Comparison of ENCODE assay signal across 8 mouse cellular contexts in genomic region chr6:72544283-72544987, GRCm38 (mm10). TPM values are rescaled to one million over a fixed set of nuclear protein-coding genes. Genes with fewer than 3 reads are reported as not detected.
DNase-seq lines count a peak whose midpoint lies in the region; ATAC-seq lines count a peak whose summit lies in the region.

Gene Capg (plus strand): TSS chr6:72544391.

- no peak within 1 kb of the TSS; the same call in 1 of the 2 replicates for H3K9ac ChIP-seq in hindbrain, embryonic 16.5 days (ENCODE audit: low read depth, low read length)
- peak within 1 kb of the TSS; percentile 64 for H3K9ac ChIP-seq in liver, embryonic 13.5 days
- no peak within 1 kb of the TSS for H3K9ac ChIP-seq in neural tube, embryonic 14.5 days (replicated peaks; ENCODE audit: low read depth, low read length)

- peak; percentile 85 for DNase-seq in CD4-positive helper T cell, adult 2 months (ENCODE audit: low read depth, low spot score)
- DNase-seq in adrenal gland, adult 2 months = peak; percentile 87
- peak; percentile 40 for DNase-seq in gastrocnemius, postnatal 10 days
- DNase-seq in liver, embryonic 13.5 days = peak; percentile 41
- peak; percentile 53 for DNase-seq in urinary bladder, postnatal 25 days (ENCODE audit: low spot score)

- no peak within 1 kb of the TSS for H3K27ac ChIP-seq in hindbrain, embryonic 16.5 days (ENCODE audit: low read depth, low read length)
- H3K27ac ChIP-seq in liver, embryonic 13.5 days = 0 out of 2 replicates have a peak within 1 kb of the TSS, but pooled peaks have one; percentile 20
- H3K27ac ChIP-seq in neural tube, embryonic 14.5 days (ENCODE audit: low read depth, low read length) = no peak within 1 kb of the TSS; the same call in 1 of the 2 replicates

- no peak for ATAC-seq in hindbrain, embryonic 16.5 days
- ATAC-seq in liver, embryonic 13.5 days (ENCODE audit: low read depth) = peak; percentile 46
- ATAC-seq in neural tube, embryonic 14.5 days (ENCODE audit: low read depth) = no peak
- ATAC-seq in frontal cortex, adult (ENCODE audit: low TSS enrichment) = no peak

- no peaks in the 10 kb centered on the region for H3K36me3 ChIP-seq in hindbrain, embryonic 16.5 days (ENCODE audit: control insufficient read depth, insufficient read depth, low read length)
- 0 out of 2 replicates have a peak, but pooled peaks cover 3% of the 10 kb centered on the region for H3K36me3 ChIP-seq in liver, embryonic 13.5 days
- H3K36me3 ChIP-seq in neural tube, embryonic 14.5 days (ENCODE audit: control insufficient read depth, insufficient read depth, low read length) = no peaks in the 10 kb centered on the region

- H3K4me1 ChIP-seq in hindbrain, embryonic 16.5 days (ENCODE audit: control insufficient read depth, insufficient read depth, low read depth, low read length) = no peaks in the 10 kb centered on the region
- peaks cover 33% of the 10 kb centered on the region for H3K4me1 ChIP-seq in liver, embryonic 13.5 days (replicated peaks)
- no peaks in the 10 kb centered on the region for H3K4me1 ChIP-seq in neural tube, embryonic 14.5 days (ENCODE audit: control insufficient read depth, insufficient read depth, low read length)

- H3K4me2 ChIP-seq in hindbrain, embryonic 16.5 days (ENCODE audit: low read length) = peak within 1 kb of the TSS; percentile 44
- H3K4me2 ChIP-seq in liver, embryonic 13.5 days = peak within 1 kb of the TSS; percentile 69
- H3K4me2 ChIP-seq in neural tube, embryonic 14.5 days (ENCODE audit: low read depth, low read length) = peak within 1 kb of the TSS; percentile 16; the same call in 1 of the 2 replicates

- peak within 1 kb of the TSS; percentile 18 for H3K4me3 ChIP-seq in hindbrain, embryonic 16.5 days (ENCODE audit: low read length)
- H3K4me3 ChIP-seq in liver, embryonic 13.5 days (replicated peaks) = peak within 1 kb of the TSS; percentile 47
- no peak within 1 kb of the TSS for H3K4me3 ChIP-seq in neural tube, embryonic 14.5 days (ENCODE audit: low read depth, low read length)

- H3K27me3 ChIP-seq in hindbrain, embryonic 16.5 days (replicated peaks; ENCODE audit: control insufficient read depth, insufficient read depth, low read length) = no peaks in the 10 kb centered on the region
- no peaks in the 10 kb centered on the region for H3K27me3 ChIP-seq in liver, embryonic 13.5 days
- no peaks in the 10 kb centered on the region for H3K27me3 ChIP-seq in neural tube, embryonic 14.5 days (ENCODE audit: control insufficient read depth, insufficient read depth, low read length)

- H3K9me3 ChIP-seq in hindbrain, embryonic 16.5 days (ENCODE audit: control insufficient read depth, low read length) = no peaks in the 10 kb centered on the region
- 0 out of 2 replicates have a peak, but pooled peaks cover 2% of the 10 kb centered on the region for H3K9me3 ChIP-seq in liver, embryonic 13.5 days (replicated peaks)
- H3K9me3 ChIP-seq in neural tube, embryonic 14.5 days (ENCODE audit: control insufficient read depth, low read length) = no peaks in the 10 kb centered on the region

- WGBS in hindbrain, embryonic 16.5 days = 18% methylated on average over 23 of the region's 23 CpGs
- WGBS in liver, embryonic 13.5 days (ENCODE audit: insufficient replicate concordance) = 2% methylated on average over 23 of the region's 23 CpGs
- WGBS in neural tube, embryonic 14.5 days = 16% methylated on average over 23 of the region's 23 CpGs

RNA-seq across cellular contexts. Expression of gene Capg, which starts in this region (rescaled TPM):
- total RNA-seq in adrenal gland, adult 2 months (2021) = 10 to 100 TPM; 32.2 to 56.3 TPM
- 38.9 and 41.9 TPM in 2 replicates for polyA plus RNA-seq in adrenal gland, adult 2 months (2012; rRNA removed)
- total RNA-seq in gastrocnemius, postnatal 10 days (2021) = 10 to 100 TPM; 12.4 to 19.1 TPM
- polyA plus RNA-seq in hindbrain, embryonic 16.5 days (2015; fragmentation: Nextera tagmentation; extraction: Ambion mirVana) = 9.0 and 10.2 TPM in 2 replicates
- 13.9 and 15.2 TPM in 2 replicates for polyA plus RNA-seq in liver, embryonic 13.5 days (2015; fragmentation: Nextera tagmentation; extraction: Ambion mirVana)
- polyA plus RNA-seq in neural tube, embryonic 14.5 days (2014; fragmentation: Nextera tagmentation; extraction: Ambion mirVana) = 3.4 and 9.0 TPM in 2 replicates

Comparison
In these comparisons a context has a peak if more than half of its experiments do, and no peak if none do; other contexts are left out.
1. H3K4me2 ChIP-seq: peak in every context shown above with its lines; median percentile 69 in liver, embryonic 13.5 days; 44 in hindbrain, embryonic 16.5 days; 16 in neural tube, embryonic 14.5 days.